Mouse (Mus musculus) neural tube, embryonic 14.5 days (tissue): ENCODE measurements at regions not wholly inside any gene's neighbourhood (a gene's known extent, or its start where the extent isn't known, plus 50 kb on each side); places are given as distances from the start of the nearest gene placed in this dataset.

Experiments used
- ATAC-seq: fragments of 200-750 bp; cut with Nextera tagmentation; 2 replicates; pipeline ENCODE4 v1.8.0; 2017; ENCODE audit warnings: low read depth, mild to moderate bottlenecking, moderate TSS enrichment, moderate library complexity
- H3K27ac ChIP-seq: fragments of 300-500 bp; sonication (generic); 2 replicates; pipeline ENCODE4 v1.5.1; 2014; ENCODE audit warnings: low read depth, mild to moderate bottlenecking, control low read depth, low read length, moderate library complexity, mixed read lengths
- H3K27me3 ChIP-seq: fragments of 300-500 bp; sonication (generic); 2 replicates; pipeline ENCODE4 v1.6.1; 2014; ENCODE audit warnings: low read length; ENCODE audit not compliant: control insufficient read depth, insufficient read depth
- H3K36me3 ChIP-seq: fragments of 300-500 bp; sonication (generic); 2 replicates; pipeline ENCODE4 v1.6.1; 2014; ENCODE audit warnings: low read length, mixed read lengths; ENCODE audit not compliant: control insufficient read depth, insufficient read depth
- H3K4me1 ChIP-seq: fragments of 300-500 bp; sonication (generic); 2 replicates; pipeline ENCODE4 v1.6.1; 2014; ENCODE audit warnings: low read length; ENCODE audit not compliant: control insufficient read depth, insufficient read depth
- H3K4me2 ChIP-seq: fragments of 300-500 bp; sonication (generic); 2 replicates; pipeline ENCODE4 v1.6.1; 2014; ENCODE audit warnings: mild to moderate bottlenecking, low read depth, low read length, control low read depth
- H3K4me3 ChIP-seq: fragments of 300-500 bp; sonication (generic); 2 replicates; pipeline ENCODE4 v1.5.1; 2014; ENCODE audit warnings: low read depth, low read length, control low read depth, mixed read lengths
- H3K9ac ChIP-seq: fragments of 300-500 bp; sonication (generic); replicated peaks from 2 replicates; pipeline ENCODE4 v1.6.1; 2014; ENCODE audit warnings: low read depth, mild to moderate bottlenecking, control low read depth, low read length, mixed read lengths
- H3K9me3 ChIP-seq: fragments of 300-500 bp; sonication (generic); 2 replicates; pipeline ENCODE4 v1.6.1; 2016; ENCODE audit warnings: low read length; ENCODE audit not compliant: control insufficient read depth
- WGBS: fragments of 180-500 bp; shearing (Covaris S2); extraction: QIAGEN DNeasy Blood & Tissue Kit; methylation state at CpG from one replicate; pipeline ENCODE4 v1.1.7; 2014; 5-methylcytosine and 5-hydroxymethylcytosine counted together

- no peak overlapping the region for H3K4me3 ChIP-seq
- no peaks in the 10 kb centered on the region for H3K36me3 ChIP-seq
- H3K4me2 ChIP-seq: no peak overlapping the region
- no peak overlapping the region for H3K27ac ChIP-seq
- H3K9me3 ChIP-seq: no peaks in the 10 kb centered on the region
- H3K9ac ChIP-seq: no peak overlapping the region
- H3K27me3 ChIP-seq: no peaks in the 10 kb centered on the region
- ATAC-seq: no peak
- no peaks in the 10 kb centered on the region for H3K4me1 ChIP-seq
- 71% methylated on average over 8 of the region's 8 CpGs for WGBS
These were observed 66.8 kb upstream of the Plcz1 start for GRCm38 (mm10) chr6:140108083-140108482.

- Histone ChIP-seq H3K9me3 (no peaks in the 10 kb centered on the region), H3K4me2 (no peak overlapping the region), H3K36me3 (no peaks in the 10 kb centered on the region), H3K9ac (no peak overlapping the region), H3K27me3 (no peaks in the 10 kb centered on the region), H3K27ac (no peak overlapping the region), H3K4me3 (no peak overlapping the region), H3K4me1 (no peaks in the 10 kb centered on the region)
- ATAC-seq: no peak
- WGBS: 71% methylated on average over 16 of the region's 16 CpGs
These were observed 66.4 kb upstream of the Plcz1 start for GRCm38 (mm10) chr6:140107628-140108027.

GRCm38 (mm10) chr6:140106141-140106540 is 64.9 kb upstream of the Plcz1 start:
- ATAC-seq: no peak
- Histone ChIP-seq H3K36me3 (no peaks in the 10 kb centered on the region), H3K9ac (no peak overlapping the region), H3K27ac (no peak overlapping the region), H3K9me3 (no peaks in the 10 kb centered on the region), H3K4me3 (no peak overlapping the region), H3K4me2 (no peak overlapping the region), H3K4me1 (no peaks in the 10 kb centered on the region), H3K27me3 (no peaks in the 10 kb centered on the region)
- 88% methylated on average over 5 of the region's 5 CpGs for WGBS

- no peak overlapping the region for H3K27ac ChIP-seq
- no peaks in the 10 kb centered on the region for H3K27me3 ChIP-seq
- no peaks in the 10 kb centered on the region for H3K36me3 ChIP-seq
- H3K4me2 ChIP-seq: no peak overlapping the region
- H3K9ac ChIP-seq: no peak overlapping the region
- 89% methylated on average over 6 of the region's 6 CpGs for WGBS
- no peak for ATAC-seq
- no peaks in the 10 kb centered on the region for H3K4me1 ChIP-seq
- no peak overlapping the region for H3K4me3 ChIP-seq
- H3K9me3 ChIP-seq: no peaks in the 10 kb centered on the region
These were observed 60.8 kb upstream of the Plcz1 start for GRCm38 (mm10) chr6:140102043-140102442.

- Histone ChIP-seq H3K27me3 (no peaks in the 10 kb centered on the region), H3K9ac (no peak overlapping the region), H3K4me3 (no peak overlapping the region), H3K27ac (no peak overlapping the region), H3K4me1 (no peaks in the 10 kb centered on the region), H3K36me3 (no peaks in the 10 kb centered on the region), H3K4me2 (no peak overlapping the region), H3K9me3 (no peaks in the 10 kb centered on the region)
- WGBS: 84% methylated on average over 10 of the region's 10 CpGs
- ATAC-seq: no peak
These were observed 54.2 kb upstream of the Plcz1 start for GRCm38 (mm10) chr6:140095416-140095815.
